Mouse (Mus musculus) spleen, adult 12 weeks (tissue): ENCODE measurements around the gene Dlst.
"Not testable (repeated sequence)": the region's sequence is repeated elsewhere in the genome, so short reads cannot be mapped to it uniquely, and the experiment has no call there.

Experiments used
- DNase-seq: peaks from one replicate; pipeline ENCODE4 v3.0.0; 2022; ENCODE audit warnings: low spot score

Dlst gene

GRCm38 (mm10) chr12:85115678-85116077 is 5.0 kb downstream of the Dlst start:
- DNase-seq = no peak

DNA sequence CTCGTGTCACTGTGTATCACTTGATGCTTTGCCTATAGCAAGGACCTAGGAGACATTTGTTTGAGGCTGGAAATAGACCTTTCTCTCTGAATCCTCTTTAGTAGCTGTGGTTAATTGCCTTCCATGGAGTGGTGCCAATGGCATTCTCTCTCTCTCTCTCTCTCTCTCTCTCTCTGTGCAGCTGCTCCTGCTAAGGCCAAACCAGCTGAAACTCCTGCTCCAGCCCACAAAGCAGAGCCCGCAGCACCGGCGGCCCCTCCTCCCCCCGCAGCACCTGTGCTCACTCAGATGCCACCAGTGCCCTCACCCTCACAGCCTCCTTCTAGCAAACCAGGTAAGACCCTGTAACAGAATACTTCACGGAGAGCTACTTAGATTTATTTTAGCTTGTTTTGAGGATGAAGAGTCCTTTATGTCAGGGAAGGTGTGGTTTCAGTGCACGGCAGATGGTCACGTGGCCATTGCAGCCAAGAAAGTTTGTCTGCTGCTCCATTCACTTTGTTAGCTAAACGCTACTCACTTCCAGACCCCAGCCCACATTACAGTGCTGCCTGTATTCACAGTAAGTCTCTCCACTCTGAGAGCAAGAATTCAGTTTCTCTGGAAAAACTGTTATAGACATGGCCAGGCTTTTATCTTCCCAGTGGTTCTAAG is 11.3 kb downstream of the Dlst start:
- DNase-seq = no peak

DNA sequence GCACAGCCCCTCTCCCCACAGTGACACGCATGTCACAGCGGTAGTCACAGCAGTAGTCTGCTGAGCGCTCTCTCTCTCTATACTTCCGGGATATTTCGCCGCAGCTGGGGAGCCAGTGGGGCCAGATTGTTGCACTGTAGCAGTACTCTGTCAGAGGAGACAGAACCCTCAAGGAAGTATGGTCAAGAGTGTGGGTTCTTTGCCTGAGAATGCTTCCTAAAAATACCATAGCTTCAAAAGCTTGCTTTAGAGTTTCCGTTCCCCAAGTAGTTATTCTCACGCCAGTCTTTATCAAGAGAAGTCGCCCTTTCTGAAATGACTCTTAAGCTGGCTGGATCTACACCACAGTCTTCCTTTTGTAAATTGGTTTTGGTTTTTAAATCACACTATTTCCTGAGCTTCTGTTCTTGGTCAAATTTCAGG is 12.5 kb downstream of the Dlst start:
- DNase-seq = no peak

DNA sequence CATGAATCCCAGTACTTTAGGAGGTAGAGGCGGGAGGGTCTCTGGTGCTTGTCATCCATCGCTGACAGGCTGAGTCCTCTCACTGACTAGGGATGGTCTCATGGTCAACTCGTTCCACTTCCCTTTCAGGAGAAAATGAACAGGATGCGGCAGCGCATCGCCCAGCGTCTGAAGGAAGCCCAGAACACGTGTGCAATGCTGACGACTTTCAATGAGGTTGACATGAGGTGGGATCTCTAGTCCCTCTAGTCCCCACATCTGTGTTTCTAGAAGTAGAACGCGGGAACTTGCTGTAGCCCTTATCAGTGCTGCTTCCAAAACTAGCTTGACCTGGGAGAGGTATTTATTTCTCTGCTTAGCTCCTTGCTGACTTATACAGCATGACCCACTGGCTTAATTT is 13.0 kb downstream of the Dlst start:
- DNase-seq = no peak

GRCm38 (mm10) chr12:85124751-85125150 is 14.1 kb downstream of the Dlst start:
- no peak for DNase-seq

GRCm38 (mm10) chr12:85126986-85127603 is 16.5 kb downstream of the Dlst start:
- DNase-seq = no peak

GRCm38 (mm10) chr12:85129426-85129978 is 18.9 kb downstream of the Dlst start:
- DNase-seq = no peak

GRCm38 (mm10) chr12:85131361-85131760 is 20.7 kb downstream of the Dlst start:
- no peak for DNase-seq

DNA sequence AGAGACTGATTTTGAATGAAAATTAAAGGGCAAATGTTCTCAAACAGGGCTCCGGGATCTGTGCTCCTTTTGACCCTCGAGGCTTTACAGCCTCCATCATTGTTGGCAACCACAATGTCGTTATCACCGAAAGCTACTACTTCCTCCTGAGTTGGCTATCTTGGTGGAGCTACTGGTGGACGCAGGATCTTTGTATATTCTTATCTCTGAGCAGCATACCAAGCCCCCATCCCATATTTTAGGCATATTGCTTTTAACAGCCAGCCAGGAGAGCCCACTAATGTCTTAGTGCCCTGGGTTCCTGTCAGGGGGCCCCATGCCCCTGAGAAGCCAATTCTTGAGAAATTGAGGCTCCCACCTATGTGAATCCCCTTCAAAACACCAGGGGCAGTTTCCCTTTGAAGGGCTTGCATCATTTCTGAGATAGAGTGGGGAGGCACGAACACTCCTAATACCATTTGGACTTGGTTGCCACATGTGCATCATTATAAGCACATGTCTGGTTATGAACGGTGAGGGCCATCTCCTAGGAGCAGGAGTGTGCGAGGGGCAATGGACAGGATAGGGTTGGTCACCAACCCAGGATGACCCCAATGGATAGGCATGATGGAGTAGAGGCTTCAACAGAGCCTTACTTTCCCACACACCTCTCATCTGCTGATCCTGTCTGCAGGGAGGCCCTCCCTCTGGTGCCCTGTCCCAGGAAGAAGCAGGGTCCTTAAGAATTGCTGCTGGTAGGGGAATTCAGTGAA is 23.6 kb downstream of the Dlst start:
- no peak for DNase-seq

DNA sequence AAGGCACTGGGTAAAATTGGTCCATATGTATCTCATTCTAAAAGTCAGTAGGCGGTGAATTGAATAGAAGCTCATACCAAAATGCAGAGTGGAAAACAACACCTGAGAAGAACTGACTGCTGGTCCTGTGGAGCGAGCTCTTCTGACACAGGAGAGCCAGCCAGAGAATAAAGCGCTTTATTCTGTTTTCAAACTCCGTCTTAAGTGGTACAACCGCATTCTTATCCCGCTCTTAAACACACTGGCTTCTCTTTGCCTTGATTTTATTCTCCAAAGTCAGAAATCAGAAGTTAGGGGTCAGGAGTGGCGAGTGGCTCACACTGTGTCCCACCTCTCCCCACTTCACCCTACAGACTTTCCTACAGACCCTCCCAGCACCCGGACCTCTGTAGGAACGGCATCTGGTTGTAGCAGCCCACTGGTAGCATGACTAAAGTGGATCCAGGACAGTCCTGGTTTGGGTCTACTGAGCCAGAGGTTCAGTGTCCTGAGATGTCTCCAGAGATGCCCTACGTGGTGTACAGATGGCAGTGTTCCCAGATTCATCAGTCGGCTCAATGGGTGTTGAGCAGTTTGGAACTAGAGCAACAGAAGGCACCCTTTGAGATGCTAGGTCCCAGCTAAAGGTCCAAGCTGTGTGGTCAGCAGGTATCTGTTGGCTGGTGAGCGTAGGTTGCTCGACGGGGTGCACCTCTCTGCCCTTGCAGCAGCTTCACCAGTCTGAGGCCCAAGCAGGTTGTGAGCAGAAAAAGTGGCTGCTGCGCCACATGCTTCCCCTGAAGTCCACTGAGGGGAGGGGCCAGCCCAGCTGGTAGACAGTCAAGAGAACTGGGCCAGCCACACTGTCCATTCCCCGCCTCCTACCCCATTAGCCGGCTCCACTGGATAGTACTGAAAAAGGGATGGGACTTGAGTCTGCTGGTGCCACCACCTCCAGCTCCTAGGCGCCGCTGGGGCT is 25.2 kb downstream of the Dlst start:
- no peak for DNase-seq

DNA sequence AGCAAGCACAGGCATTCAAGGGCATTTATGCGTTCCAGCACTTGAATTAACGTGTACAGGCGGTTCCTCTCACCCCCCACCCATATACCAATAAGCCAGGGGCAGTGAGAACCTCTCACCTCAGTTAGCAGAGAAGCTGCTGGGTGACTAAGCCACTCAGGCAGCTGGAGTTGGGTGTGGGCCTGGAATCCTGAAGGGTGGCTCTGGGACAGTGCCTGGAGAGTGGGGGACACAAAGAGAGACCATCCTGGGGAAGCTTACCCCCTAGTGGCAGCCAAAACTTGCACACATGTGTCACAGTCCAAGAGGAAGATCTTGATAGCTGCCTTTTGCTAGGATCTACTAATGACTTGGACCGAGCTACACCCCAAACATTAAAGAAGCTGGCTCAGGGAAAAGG is 26.0 kb downstream of the Dlst start:
- no peak for DNase-seq

GRCm38 (mm10) chr12:85140036-85140701 is 29.5 kb downstream of the Dlst start:
- DNase-seq = no peak

DNA sequence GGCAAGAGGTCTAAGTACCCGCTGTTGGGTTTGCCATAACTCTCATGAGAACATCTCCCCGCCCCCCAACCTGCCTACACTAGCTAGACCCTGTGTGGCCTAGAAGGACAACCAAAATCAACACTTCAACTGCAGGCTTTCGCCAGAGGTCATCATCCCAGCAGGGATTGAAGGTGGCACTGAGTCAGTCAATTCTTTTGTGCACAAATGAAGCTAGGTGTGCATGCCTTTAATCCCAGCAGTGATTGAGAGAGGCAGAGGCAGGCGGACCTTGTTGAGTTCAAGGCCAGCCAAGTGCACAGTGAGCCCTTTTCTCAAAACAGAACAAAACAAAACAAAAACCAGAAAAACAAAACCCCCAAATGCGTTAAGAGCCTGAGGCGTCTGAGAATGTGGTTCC is 30.5 kb downstream of the Dlst start:
- no peak for DNase-seq

- DNase-seq = peak; percentile 55
Observed at GRCm38 (mm10) chr12:85142803-85143202, 32.2 kb downstream of the Dlst start.

- DNase-seq = not testable (repeated sequence)
Observed at GRCm38 (mm10) chr12:85144276-85144675, 33.6 kb downstream of the Dlst start.

DNA sequence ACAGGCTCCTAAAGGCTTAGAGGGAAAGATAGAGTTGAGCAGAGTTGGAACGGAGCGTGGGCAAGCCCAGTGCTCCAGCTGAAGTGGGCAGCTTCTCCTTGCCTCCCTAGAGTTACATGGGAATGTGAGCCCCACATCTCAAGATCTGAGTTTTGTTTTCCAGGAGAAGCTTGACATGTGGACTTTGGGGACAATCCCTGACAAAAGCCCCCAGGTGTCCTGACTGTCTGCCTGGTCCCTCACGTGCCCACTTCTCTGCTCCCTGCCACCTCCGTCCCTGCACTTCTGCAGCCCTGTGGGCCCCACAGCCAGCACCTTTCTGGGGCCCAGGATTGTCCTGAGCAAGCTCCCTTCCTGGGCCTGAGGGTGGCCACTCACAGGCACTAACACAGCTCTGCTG is 34.2 kb downstream of the Dlst start:
- DNase-seq = no peak

DNA sequence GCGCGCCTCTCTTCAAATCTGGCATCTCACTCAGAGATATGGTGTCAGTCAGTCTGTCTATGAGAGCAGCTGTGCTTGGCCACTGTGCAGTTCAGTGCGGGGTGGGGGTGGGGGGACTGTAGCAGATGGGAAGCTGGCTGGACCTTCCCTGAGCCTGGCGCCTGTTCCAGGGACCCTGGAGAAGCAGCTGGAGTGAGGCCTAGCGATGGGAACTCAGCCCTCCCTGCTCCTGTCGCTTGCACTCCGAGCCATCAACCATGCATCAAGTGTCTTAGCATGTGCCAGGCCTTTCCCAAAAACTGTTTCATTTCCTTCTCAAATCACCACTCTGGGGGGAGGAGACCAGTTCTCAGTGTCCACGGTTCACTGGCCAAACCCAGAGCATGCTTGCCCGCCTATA is 35.0 kb downstream of the Dlst start:
- DNase-seq = no peak

DNA sequence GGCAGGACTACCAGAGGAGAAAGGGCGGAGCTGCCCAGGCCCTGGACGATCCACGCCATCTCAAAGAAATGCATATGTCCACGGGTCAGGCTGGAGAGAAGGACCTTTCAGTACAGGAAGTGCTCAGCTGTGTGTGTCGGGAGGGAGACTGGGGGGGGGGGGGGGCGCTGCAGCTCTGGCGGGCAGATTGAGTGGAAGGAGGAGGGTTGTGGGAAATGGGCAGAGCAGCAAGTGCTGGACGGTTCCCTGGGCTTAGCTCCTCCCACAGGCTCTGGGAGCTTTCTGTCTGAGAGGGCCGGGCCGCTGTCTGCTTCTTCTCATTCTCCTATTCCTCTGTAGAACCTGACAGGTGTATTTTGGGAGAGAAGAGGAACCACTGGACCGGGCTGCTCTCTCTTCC is 35.7 kb downstream of the Dlst start:
- no peak for DNase-seq

GRCm38 (mm10) chr12:85146881-85147280 is 36.2 kb downstream of the Dlst start:
- DNase-seq = no peak

GRCm38 (mm10) chr12:85150321-85151001 is 39.8 kb downstream of the Dlst start:
- DNase-seq = no peak
